Mouse (Mus musculus) left cerebral cortex, postnatal 36 days (tissue): ENCODE results near the gene C77080. TPM values are rescaled to one million over a fixed set of nuclear protein-coding genes. Genes with fewer than 3 reads are reported as not detected.

Experiments used
- DNase-seq, 2 experiments: peaks; one replicate each; pipeline ENCODE4 v3.0.0; 2021 to 2022; ENCODE audit warnings: low spot score in 2 of 2, mixed read lengths in 1 of 2
- intact Hi-C: fragments of 180-260 bp; cut with DNase I; formaldehyde crosslinking; loops from one replicate; pipeline ENCODE4 v1.15.1; 2025
- total RNA-seq, 2 experiments: library from RNA; stranded (reverse); gene quantifications; 2 replicates each; pipeline ENCODE4 v1.2.3; 2021

C77080 gene
- total RNA-seq, 2 experiments from 2014 or later, result 19.7 to 27.1 TPM

DNA sequence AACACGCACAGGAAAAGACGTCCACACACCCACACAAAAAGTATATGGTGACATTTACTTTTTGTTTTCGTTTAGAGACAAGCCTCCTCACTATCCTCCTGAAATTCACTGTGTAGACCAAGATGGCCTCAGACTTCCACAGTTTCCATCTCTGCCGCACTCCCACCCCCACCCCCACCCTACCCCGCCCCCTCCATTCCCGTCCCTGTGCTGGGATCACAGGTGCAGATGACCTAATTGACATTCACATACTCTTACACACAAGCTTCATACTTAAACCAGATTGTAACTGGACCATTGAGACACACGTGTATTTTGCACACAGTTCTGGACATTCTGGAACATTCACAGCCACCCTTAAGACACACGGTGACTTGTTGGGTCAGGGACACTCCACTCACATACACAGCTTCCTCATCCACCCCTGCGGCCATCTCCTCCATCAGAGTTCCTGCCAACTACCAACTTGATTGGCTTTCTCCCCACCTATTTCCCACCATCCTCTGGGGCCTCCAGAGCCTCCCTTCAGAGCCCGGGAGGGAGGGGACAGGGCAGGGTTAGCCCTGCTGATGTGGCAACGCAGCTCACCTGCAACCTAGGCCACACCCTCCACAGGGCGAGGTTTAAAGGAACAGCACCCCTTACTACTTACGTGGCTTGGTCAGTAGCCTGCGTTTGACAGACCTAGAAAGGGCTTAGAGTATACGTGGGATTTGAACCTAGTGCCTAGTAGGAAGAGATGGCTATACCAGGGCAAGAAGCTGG, 11.0 kb upstream of the C77080 start:
- DNase-seq, result no peak
- intact Hi-C loops, result no loop called here

DNA sequence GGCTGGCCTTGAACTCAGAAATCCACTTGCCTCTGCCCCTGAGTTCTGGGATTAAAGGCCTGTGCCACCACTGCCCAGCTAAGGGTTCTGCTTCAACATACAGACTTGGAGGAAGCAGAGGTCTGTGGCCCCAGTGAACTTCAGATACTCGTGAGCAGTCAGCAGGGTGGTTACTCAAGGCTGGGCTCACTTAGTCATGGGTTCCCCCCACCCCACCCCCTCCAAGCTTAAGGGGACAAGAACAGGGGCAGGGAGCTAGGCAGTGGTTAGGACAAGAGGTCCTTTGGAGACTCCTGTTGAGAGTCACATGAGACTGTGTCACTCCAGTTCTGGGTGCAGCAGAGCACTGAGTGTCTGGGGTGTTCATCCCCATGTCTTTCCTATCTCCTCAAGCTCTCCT, 7.5 kb upstream of the C77080 start:
- no peak for DNase-seq
- intact Hi-C loops, result no loop called here

GRCm38 (mm10) chr4:129266821-129267220, 5.6 kb upstream of the C77080 start:
- no peak for DNase-seq
- intact Hi-C loops, result no loop called here

- intact Hi-C loops, result no loop called here
- DNase-seq, result no peak
Observed at GRCm38 (mm10) chr4:129266191-129266590, 5.0 kb upstream of the C77080 start.

GRCm38 (mm10) chr4:129263225-129264021, 2.2 kb upstream of the C77080 start:
- intact Hi-C loops, result no loop called here
- peak; percentile 67 to 71 for DNase-seq

DNA sequence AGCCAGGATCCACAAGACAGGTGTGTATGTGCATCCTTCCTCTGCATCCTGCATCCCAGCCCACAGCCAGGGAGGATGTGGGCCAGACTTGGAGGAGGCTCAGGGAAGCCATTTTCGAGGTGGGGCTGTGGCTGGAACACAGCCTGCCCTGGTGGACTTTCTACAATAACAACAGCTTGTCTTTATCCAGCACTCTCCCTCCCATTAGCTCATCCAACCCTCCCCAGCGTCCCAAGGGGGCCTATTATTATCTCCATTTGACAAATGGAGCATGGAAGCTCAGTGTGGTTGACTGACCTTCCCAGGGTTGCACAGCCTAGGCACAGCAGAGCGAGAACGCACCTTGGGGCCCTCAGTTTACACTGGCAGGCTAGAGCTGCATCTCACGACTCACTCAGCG, 526 bp downstream of the C77080 start:
- intact Hi-C loops, result no loop called here

GRCm38 (mm10) chr4:129259101-129259500, 2.1 kb downstream of the C77080 start:
- no peak for DNase-seq
- intact Hi-C loops, result no loop called here

More for the DNA sequence above, 526 bp downstream of the C77080 start:
- no peak for DNase-seq

GRCm38 (mm10) chr4:129256450-129257380, 4.5 kb downstream of the C77080 start:
- intact Hi-C loops, result no loop called here
- no peak for DNase-seq

GRCm38 (mm10) chr4:129254571-129254970, 6.6 kb downstream of the C77080 start:
- intact Hi-C loops, result no loop called here
- DNase-seq, result no peak

DNA sequence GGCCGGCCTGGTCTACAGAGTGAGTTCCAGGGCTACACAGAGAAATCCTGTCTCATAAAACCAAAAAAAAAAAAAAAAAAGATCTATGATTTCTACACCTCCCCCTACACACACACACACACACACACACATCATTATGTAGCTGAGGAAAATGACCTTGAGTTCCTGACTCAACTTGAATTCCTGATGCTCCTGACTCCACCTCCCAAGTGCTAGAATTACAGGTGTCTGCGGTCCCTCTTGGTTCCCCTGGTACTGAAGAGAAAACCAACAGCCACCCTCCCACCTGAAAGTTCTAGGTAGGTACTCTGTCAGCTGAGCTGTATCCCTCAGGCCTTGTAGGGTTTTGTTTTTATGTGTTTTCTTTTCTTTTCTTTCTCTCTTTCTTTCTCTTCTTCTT, 8.7 kb downstream of the C77080 start:
- intact Hi-C loops, result no loop called here

GRCm38 (mm10) chr4:129251482-129252125, 9.6 kb downstream of the C77080 start:
- no peak for DNase-seq
- intact Hi-C loops, result no loop called here

More for the DNA sequence above, 8.7 kb downstream of the C77080 start:
- DNase-seq, result no peak

DNA sequence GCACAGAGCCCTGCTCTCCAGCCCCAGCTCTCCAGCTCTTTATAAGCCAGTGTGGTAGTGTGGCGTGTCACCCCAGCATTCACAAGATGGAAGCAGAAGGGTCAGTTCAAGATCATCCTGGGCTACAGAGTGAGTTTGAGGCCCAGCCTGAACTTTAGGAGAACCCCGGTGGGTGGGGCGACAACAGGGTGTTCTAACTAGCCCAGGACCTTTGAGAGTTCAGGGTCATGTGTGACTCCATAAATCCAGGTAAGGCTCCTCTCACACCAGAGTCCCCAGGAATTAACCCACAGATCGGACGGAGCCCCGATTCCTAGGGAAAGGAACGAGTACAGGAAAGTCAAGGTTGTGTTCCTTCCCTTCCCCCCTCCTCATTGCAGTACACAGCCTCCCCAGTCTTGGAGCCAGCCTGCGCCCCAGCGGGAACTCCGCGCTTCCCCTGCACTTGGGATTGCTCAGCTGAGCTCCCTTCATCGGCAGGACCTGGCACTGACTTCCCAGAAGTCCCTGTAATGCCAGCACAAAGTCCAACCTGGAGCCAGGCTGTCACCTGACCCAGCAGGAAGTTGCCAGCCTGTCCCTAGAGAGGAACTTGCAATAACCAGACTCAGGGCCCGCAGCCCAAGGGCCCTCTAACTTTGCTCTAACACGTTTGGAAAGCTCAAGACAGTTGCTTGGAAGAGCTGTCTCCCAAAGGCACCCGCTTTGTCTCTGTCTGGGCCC, 10.3 kb downstream of the C77080 start:
- no peak for DNase-seq
- intact Hi-C loops, result no loop called here

GRCm38 (mm10) chr4:129249288-129249687, 11.9 kb downstream of the C77080 start:
- no peak for DNase-seq

GRCm38 (mm10) chr4:129248243-129248767, 12.9 kb downstream of the C77080 start:
- no peak for DNase-seq
- intact Hi-C loops, result no loop called here

More at GRCm38 (mm10) chr4:129249288-129249687, 11.9 kb downstream of the C77080 start:
- intact Hi-C loops, result no loop called here

GRCm38 (mm10) chr4:129247381-129248242, 13.6 kb downstream of the C77080 start:
- DNase-seq, result no peak
- intact Hi-C loops, result no loop called here

DNA sequence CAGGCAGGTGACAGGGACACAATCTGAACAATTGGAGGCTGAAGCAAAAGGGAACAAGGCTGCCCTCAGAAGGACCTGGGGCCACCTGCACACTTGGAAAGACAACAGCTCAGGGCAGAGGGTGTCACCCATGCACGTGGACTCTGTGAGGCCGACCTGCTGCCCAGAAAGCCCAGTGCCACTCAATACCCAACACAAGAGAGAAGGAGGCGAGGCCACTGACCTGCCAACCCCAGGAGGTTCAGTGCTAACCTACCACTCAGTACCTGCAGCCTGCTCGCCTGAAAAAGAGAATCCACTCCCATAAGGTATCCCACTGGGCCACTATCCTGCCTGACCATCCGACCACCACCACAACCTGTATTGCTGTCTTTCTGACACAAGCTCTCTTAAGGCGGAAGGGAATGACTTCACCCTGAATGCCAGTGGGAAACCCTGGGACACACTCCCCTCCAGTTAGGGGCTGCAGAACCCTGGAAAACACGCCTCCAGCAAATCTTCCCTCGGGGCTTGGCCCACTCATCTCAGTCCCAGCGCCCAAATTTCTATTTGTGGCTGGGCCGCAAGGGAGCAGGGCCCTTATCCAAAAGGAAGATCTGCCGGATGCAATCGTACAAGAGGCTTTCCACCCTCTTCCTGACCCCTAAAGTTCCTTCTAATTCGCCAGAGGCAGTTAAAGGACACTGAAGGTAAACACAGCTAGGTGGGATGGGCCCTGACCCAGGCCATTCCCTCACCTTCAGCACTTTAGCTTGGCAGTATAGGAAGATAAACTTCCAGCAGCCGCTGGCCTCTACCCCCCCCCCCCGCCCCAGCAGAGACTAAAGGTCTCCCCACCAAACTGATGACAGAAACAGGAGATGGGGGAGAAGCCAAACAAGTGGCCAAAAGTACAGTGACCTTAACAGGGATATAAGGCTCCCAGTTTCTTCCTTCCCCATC, 14.6 kb downstream of the C77080 start:
- intact Hi-C loops, result no loop called here

DNA sequence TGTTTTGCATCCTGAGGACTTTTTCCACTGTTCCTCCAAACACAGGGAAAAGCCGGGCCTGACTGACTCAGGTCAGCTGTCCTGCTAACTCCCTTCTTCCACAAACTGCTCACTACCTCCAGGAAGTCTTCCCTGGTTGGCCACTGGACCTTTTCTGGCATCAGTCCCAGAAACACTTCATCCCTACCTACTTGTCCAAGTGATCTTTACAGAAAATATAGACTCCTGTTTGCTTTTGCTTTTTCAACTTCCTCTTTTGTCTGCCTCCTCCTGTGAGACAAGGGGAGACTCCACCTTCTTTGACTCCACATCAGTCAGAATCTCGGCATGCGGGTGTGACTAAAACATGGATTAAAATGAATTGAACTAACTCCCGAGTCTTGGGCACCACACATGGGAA, 16.4 kb downstream of the C77080 start:
- DNase-seq, result no peak
- intact Hi-C loops, result no loop called here

More for the DNA sequence above, 14.6 kb downstream of the C77080 start:
- no peak for DNase-seq
